Mouse (Mus musculus): ENCODE measurements at regions not wholly inside any gene's neighbourhood (a gene's known extent, or its start where the extent isn't known, plus 50 kb on each side); places are given as distances from the start of the nearest gene placed in this dataset.

- no peak for TF ChIP-seq CTCF (IDR thresholded peaks at IDR 0.05)
- no peak for TF ChIP-seq EP300 (IDR thresholded peaks at IDR 0.05)
These were observed 1146.7 kb downstream of the Poteg start for GRCm38 (mm10) chr8:28594191-28594590.

Data from lung, postnatal 0 days (tissue).